Mouse (Mus musculus) heart, adult 2 months (tissue): ENCODE measurements around the gene Ebf1.

ENCODE experiments used
- CTCF ChIP-seq: fragments of 200-600 bp; IDR thresholded peaks from 2 replicates; pipeline ENCODE4 v1.8.1; 2022; ENCODE audit warnings: antibody characterized with exemption, mild to moderate bottlenecking, moderate library complexity
- EP300 ChIP-seq: fragments of 200-500 bp; IDR thresholded peaks from 2 replicates; pipeline ENCODE4 v1.6.1; 2011; ENCODE audit warnings: low read depth, low read length, control low read depth; ENCODE audit not compliant: insufficient read depth
- POLR2A ChIP-seq: fragments of 200-500 bp; IDR thresholded peaks from 2 replicates; pipeline ENCODE4 v1.6.1; 2011; ENCODE audit warnings: mild to moderate bottlenecking, low read depth, low read length, control low read depth; ENCODE audit not compliant: insufficient read depth

- TF ChIP-seq POLR2A = no peak
- TF ChIP-seq CTCF = no peak
- TF ChIP-seq EP300 = no peak
Measured at GRCm38 (mm10) chr11:44923138-44923537, 306.0 kb downstream of the Ebf1 start.
